Mouse (Mus musculus) induced T-regulatory cell, adult 2 months (primary cell): ENCODE results near the gene Mob4.
A peak's percentile ranks its signal among the peaks of the same experiment; 100 is the strongest.

Source experiments
- DNase-seq: peaks from one replicate; pipeline ENCODE4 v3.0.0-alpha.2; 2012; ENCODE audit warnings: low read depth

The Mob4 gene

DNA sequence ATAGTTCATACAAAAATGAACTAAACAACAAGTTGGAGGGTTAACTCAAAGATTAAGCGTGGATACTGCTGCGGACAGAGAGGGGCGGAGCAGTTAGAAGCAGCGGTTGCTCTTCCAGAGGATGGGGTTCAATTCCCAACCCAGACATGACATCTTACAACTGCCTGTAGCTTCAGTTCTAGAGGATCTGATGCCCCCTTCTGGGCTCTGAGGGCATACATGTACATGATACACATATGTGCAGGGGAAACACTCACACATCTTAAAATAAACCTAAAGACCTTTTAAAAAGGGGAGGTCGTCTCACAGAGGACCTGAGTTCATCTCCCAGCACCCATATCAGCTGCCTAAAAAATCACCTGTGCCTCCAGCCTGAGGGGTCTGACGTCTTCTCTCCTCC is 54.7 kb downstream of the Mob4 start:
- DNase-seq = peak; percentile 33

DNA sequence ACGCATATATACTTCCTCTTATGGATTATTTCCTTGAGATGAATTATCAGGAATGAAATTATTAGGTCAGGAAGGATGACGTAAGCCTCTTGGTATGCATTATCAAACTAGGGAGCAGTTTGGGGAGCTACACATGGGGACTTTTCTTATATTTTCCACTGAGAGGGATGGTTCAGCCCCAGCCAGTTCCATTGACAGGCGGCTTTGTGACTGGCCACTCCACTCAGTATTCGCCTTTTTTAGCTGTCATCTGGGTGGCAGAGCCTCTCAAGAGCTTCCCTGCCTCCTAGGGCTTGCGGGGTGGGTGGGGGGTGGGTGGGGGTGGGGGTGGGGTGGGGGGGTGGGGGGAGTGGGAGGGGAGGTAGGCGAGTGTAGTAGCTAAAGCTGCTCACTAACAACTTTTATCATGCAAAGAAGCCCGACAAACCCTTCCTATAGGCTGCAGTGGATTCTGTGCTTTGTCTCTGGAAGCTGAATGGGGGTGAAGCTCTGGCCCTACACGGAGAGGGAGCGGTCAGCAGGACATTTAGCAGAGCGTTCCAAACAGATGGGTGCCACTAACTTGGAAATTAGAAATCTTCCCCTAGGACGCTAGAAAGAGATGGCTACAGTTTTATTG is 55.7 kb downstream of the Mob4 start:
- DNase-seq = no peak

DNA sequence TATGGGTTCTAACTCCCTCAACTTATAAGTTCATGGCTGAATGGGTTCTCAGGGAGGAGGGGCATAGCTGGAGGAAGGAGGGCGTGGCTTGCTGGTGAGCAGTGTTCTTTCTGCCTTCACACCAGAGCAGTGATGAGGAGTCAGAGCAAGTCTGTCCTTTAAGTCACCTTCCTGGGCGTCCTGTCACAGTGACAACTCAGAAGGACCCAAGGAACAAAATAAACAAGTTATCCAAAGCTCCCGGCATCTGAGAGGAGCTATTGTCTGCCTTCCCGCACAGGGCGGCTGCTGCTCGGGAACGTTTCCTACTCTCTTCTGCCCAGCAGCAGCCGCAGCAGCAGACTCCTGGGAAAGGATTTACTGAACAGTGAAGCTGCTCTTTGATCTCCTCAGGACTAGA is 61.0 kb downstream of the Mob4 start:
- DNase-seq = no peak

DNA sequence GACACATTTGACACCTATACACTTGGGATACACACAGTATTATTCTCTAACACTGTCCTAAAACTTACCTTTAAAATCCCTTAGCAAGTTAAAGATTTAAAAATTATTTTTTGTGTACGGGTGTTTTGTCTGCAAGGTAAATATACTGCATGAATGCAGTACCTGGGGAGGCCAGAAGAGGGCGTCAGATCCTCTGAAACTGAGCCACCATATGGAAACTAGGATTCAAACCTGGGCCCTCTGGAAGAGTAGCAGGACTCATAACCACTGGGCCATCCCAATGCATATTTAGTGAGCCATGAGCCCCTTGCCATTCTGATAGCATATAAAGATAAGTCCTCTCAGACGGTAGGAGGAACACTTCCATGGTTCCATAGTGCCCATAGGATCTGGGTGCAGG is 61.8 kb downstream of the Mob4 start:
- DNase-seq = peak; percentile 65

DNA sequence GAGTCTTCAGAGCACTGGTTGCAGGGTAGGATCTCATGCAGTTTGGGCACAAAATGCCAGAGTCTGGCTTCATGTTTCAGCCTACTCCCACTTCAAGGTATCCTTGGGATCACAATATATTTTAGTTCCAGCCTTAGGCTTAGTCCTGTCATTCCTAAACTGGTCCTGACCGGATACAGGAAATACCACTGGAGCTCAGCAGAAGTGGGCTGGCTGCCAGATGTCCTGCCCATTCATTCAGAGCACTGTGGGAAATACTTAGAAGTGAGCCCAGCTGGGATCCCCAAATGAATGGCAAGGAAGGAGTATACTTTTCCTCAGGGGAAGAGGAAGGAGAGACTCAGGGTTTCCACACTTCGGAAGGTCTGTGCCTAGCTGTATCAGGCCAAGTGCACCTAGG is 62.3 kb downstream of the Mob4 start:
- no peak for DNase-seq

DNA sequence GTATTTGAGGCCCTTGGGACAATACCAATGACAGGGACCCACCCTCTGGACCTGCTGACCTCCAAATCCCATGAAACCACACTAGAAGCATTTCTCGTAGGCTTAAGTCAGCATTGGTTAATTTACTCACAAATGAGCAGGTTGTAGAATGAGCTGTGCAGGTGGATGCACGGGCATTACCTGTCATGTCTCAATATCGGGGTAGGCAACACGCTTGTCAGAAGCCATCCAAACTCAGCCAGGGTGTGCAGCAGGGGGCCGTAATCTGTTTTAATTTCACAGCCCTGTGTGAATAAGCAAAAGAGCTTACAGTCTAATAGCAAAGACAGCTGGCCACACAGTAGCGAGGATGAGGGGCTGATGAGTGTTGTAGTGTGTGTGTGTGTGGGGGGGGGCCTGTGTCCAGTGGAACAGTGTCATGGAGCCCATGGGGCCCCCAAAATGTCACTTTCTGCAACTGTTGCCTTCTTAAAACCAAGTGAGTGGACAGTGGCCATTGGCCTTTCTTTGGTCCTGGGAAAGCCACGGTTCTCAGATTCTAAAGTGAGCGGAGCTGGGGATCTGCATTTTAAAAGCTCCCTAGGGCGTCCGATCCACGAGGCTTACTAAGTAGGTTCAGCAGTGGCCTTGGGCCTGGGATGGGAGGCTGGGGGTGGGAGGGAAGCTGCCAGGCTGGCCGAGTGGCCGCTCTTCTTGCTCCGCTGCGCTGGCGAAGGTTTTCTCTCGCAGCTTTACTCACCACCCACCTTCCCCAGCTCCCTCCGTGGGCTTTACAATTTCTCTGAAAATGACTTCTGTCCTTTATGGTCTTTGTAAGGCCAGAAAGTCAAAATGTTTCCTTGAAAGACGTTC is 63.3 kb downstream of the Mob4 start:
- no peak for DNase-seq

DNA sequence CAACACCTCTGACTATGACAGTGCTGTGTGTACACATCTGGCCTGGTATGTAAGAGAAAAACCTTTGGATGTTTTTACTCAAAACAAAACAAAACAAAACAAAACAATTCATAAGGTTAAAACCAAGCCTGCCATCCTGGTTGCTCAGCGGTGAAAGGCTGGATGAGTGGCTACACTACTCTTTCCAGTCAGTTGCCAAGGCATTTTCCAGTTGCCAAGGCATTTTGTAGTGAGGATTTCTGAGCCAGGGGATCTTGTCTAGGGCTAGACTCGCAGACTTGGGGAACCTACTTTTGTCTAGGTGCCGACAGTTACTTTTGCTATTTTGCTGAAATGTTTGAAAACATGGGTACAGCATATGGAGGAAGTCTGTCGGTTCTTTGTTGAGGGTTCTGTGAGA is 64.0 kb downstream of the Mob4 start:
- no peak for DNase-seq

DNA sequence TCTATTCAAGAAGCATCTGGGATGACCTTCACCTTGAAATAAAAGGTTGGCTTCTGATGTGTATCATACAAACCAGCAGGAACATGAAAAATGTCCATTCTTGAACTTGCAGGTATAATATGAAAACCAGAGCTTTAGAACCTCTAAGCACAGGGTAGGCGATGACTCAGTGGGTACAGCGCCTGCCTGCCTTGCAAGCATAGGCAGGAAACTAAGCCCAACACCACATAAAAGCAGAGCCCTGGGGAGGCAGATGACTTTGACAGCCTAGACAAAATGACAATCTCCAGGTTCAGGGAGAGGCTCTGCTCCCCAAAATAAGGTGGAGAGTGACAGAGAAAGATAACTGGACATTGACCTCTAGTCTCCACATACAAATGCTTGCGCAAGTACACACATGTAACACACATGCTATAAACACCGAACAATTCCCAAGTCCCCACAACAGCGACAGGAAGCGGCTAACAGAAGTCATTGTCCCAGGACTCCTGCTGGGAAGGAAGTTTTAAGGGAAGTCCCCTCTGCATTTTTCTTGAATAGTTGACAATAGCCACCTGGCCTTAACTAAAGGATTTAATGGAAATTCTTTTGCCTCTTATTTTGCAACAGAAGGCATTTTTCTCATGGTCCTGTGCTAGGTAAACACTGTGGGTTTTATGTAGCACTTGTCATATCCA is 65.4 kb downstream of the Mob4 start:
- DNase-seq = peak; percentile 25

DNA sequence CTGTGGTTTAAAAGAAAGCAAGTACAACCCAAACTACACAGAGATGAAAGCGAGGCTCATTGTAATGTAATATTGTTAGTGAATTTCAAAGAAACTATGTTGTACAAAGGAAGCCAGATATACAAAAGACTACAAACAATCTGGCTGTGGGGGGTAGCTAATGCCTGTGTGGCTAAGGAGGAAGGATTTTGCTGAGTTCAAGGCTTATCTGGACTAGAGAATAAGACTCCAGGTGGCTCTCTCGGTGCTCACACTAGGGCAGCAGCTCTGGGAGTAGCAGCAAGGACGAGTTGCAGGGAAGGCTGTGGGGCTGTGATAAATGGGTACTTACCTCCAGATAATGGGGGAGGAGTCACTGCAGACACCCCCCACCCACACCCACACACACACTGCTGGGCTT is 67.7 kb downstream of the Mob4 start:
- DNase-seq = no peak

DNA sequence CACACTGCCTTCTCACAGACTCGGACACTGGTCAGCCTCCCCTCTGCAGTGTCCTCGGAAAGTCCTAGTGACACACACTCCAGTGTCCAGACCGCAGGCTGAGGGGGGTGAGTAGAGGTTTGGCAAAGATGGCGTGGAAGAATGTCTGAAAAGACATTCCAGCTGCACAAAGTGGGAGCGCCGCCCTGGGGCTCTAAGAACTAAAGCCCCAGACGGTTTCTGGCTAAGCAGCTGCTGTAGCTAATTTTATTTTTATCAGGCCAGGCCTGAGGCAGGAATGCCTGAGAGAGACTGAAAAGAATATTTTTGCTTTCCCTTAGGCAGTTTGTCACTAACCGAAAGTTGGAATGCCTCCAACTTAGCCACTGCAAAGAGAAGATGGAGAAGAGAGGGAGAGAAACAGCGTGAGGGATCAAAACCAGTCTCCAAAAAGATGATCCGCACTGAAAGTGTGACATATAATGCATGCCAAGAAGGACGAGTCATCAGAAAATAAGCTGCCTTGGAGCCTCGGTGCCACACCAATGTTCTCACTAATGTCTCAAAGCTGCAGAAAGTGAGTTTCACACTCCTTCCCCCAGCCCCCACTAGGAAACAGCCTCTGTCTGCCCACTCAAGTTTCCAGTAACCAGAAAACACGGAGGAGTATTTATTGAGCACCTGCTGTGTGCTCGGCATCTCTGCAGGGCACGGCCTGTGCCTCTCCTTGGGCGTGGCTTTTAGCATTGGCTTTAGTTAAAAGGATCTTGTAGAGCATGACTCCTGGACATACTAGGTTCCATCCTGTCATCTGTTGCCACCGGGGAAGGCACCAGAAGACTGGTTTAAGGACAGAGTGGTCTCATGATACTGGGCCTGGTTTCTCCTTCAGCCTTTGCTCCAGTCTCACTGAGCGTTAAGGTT is 71.1 kb downstream of the Mob4 start:
- no peak for DNase-seq
